Mouse (Mus musculus) thymus, postnatal 10 days (tissue): ENCODE measurements around the gene Tgfb1i1.

Experiments used
- DNase-seq, 2 experiments: peaks; one replicate each; pipeline ENCODE4 v3.0.0; 2021; ENCODE audit warnings: low spot score in 2 of 2

Gene Tgfb1i1

GRCm38 (mm10) chr7:128244410-128245025 is 2.1 kb upstream of the Tgfb1i1 start:
- DNase-seq, result no peak

- no peak for DNase-seq
Measured at GRCm38 (mm10) chr7:128245547-128245946, 1.1 kb upstream of the Tgfb1i1 start.

- DNase-seq, result peak; percentile 61 to 78
Measured at GRCm38 (mm10) chr7:128247443-128247842, 831 bp downstream of the Tgfb1i1 start.

GRCm38 (mm10) chr7:128248081-128249042 is 1.8 kb downstream of the Tgfb1i1 start:
- DNase-seq, result no peak

- DNase-seq, result no peak
Measured at GRCm38 (mm10) chr7:128249998-128250397, 3.4 kb downstream of the Tgfb1i1 start.

- peak; percentile 22 to 31 for DNase-seq
Measured at GRCm38 (mm10) chr7:128251946-128252345, 5.3 kb downstream of the Tgfb1i1 start.

GRCm38 (mm10) chr7:128252609-128253008 is 6.0 kb downstream of the Tgfb1i1 start:
- peak; percentile 82 to 88 for DNase-seq

- no peak for DNase-seq
Measured at GRCm38 (mm10) chr7:128254978-128255377, 8.4 kb downstream of the Tgfb1i1 start.

GRCm38 (mm10) chr7:128255757-128256156 is 9.1 kb downstream of the Tgfb1i1 start:
- no peak for DNase-seq

- no peak for DNase-seq
Measured at GRCm38 (mm10) chr7:128256783-128257334, 10.2 kb downstream of the Tgfb1i1 start.

GRCm38 (mm10) chr7:128265411-128265810 is 18.8 kb downstream of the Tgfb1i1 start, which contains the start of gene Slc5a2:
Gene Slc5a2, plus strand, starts transcription at chr7:128265657.
- no peak for DNase-seq

GRCm38 (mm10) chr7:128266056-128266455 is 19.4 kb downstream of the Tgfb1i1 start:
- DNase-seq, result no peak

- DNase-seq, result no peak
Measured at GRCm38 (mm10) chr7:128267391-128267790, 20.8 kb downstream of the Tgfb1i1 start.

GRCm38 (mm10) chr7:128267813-128268212 is 21.2 kb downstream of the Tgfb1i1 start:
- DNase-seq, result no peak

- no peak for DNase-seq
Measured at GRCm38 (mm10) chr7:128270431-128270850, 23.8 kb downstream of the Tgfb1i1 start.

GRCm38 (mm10) chr7:128271496-128271895 is 24.9 kb downstream of the Tgfb1i1 start:
- no peak for DNase-seq

- DNase-seq, result no peak
Measured at GRCm38 (mm10) chr7:128276051-128276450, 29.4 kb downstream of the Tgfb1i1 start.

- DNase-seq, result no peak
Measured at GRCm38 (mm10) chr7:128279750-128280149, 33.1 kb downstream of the Tgfb1i1 start.

- DNase-seq, result no peak
Measured at GRCm38 (mm10) chr7:128281765-128282164, 35.2 kb downstream of the Tgfb1i1 start.

- no peak for DNase-seq
Measured at GRCm38 (mm10) chr7:128282532-128283244, 36.1 kb downstream of the Tgfb1i1 start.

- no peak for DNase-seq
Measured at GRCm38 (mm10) chr7:128284047-128284446, 37.4 kb downstream of the Tgfb1i1 start.

GRCm38 (mm10) chr7:128285060-128285459 is 38.4 kb downstream of the Tgfb1i1 start:
- no peak for DNase-seq
